Mouse (Mus musculus): ENCODE results near the gene Fam107a. TPM values are rescaled to one million over a fixed set of nuclear protein-coding genes. Genes with fewer than 3 reads are reported as not detected.

Gene Fam107a
- polyA plus RNA-seq, 1 experiment: 4.5 TPM

- no peak overlapping the region for H3ac ChIP-seq (ENCODE audit: control insufficient read depth, insufficient read length)
- H3K36me3 ChIP-seq (ENCODE audit: control insufficient read depth, insufficient read depth): no peaks in the 10 kb centered on the region
- peak overlapping the region; percentile 35 for H3K4me2 ChIP-seq (ENCODE audit: low read depth)
- TF ChIP-seq MYOD1 (IDR thresholded peaks at IDR 0.05; ENCODE audit: control insufficient read depth in 1 of 3, insufficient read length in 2 of 3, low read depth in 2 of 3) (no peak), MYOG (IDR thresholded peaks at IDR 0.05; ENCODE audit: control insufficient read depth in 1 of 3, insufficient read depth in 1 of 3, insufficient read length in 2 of 3, low read depth in 2 of 3) (no peak), REST (IDR thresholded peaks at IDR 0.05; ENCODE audit: insufficient read depth, insufficient read length) (no peak), TCF12 (IDR thresholded peaks at IDR 0.05; ENCODE audit: insufficient read depth, poor library complexity, severe bottlenecking) (no peak), TCF3 (IDR thresholded peaks at IDR 0.05; ENCODE audit: insufficient read length, low read depth) (no peak), E2F4 (IDR thresholded peaks at IDR 0.05; ENCODE audit: insufficient read depth) (no peak), SRF (IDR thresholded peaks at IDR 0.05; ENCODE audit: control insufficient read depth, insufficient read length, low read depth) (no peak), POLR2A (IDR thresholded peaks at IDR 0.05; ENCODE audit: insufficient read length, low read depth) (no peak)
- H3K4me3 ChIP-seq: no peak overlapping the region
- no peaks in the 10 kb centered on the region for H3K79me2 ChIP-seq (ENCODE audit: control insufficient read depth, insufficient read depth)
- no peaks in the 10 kb centered on the region for H3K27me3 ChIP-seq (ENCODE audit: control insufficient read depth, insufficient read depth, insufficient read length)
Observed at GRCm38 (mm10) chr14:8258335-8258627, 59.5 kb downstream of the Fam107a start.

GRCm38 (mm10) chr14:8257521-8258334 lies 60.1 kb downstream of the Fam107a start:
- Histone ChIP-seq H3K4me3 (no peak overlapping the region), H3K4me2 (ENCODE audit: low read depth) (no peak overlapping the region), H3K79me2 (ENCODE audit: control insufficient read depth, insufficient read depth) (no peaks in the 10 kb centered on the region), H3ac (ENCODE audit: control insufficient read depth, insufficient read length) (no peak overlapping the region), H3K27me3 (ENCODE audit: control insufficient read depth, insufficient read depth, insufficient read length) (no peaks in the 10 kb centered on the region), H3K36me3 (ENCODE audit: control insufficient read depth, insufficient read depth) (no peaks in the 10 kb centered on the region)
- TF ChIP-seq USF1 (IDR thresholded peaks at IDR 0.05; ENCODE audit: low read depth): no peak
- no peak for TF ChIP-seq TCF12 (IDR thresholded peaks at IDR 0.05; ENCODE audit: insufficient read depth, poor library complexity, severe bottlenecking)
- no peak for TF ChIP-seq TCF3 (IDR thresholded peaks at IDR 0.05; ENCODE audit: insufficient read length, low read depth)
- TF ChIP-seq MAX (IDR thresholded peaks at IDR 0.05; ENCODE audit: low read depth): no peak
- TF ChIP-seq MYOG (IDR thresholded peaks at IDR 0.05; ENCODE audit: control insufficient read depth in 1 of 3, insufficient read depth in 1 of 3, insufficient read length in 2 of 3, low read depth in 2 of 3): no peak
- TF ChIP-seq MYOD1 (IDR thresholded peaks at IDR 0.05; ENCODE audit: control insufficient read depth in 1 of 3, insufficient read length in 2 of 3, low read depth in 2 of 3): no peak
- TF ChIP-seq REST (IDR thresholded peaks at IDR 0.05; ENCODE audit: insufficient read depth, insufficient read length): no peak
- TF ChIP-seq POLR2A (IDR thresholded peaks at IDR 0.05; ENCODE audit: insufficient read length, low read depth): no peak
- TF ChIP-seq POLR2AphosphoS2 (IDR thresholded peaks at IDR 0.05; ENCODE audit: insufficient read length, low read depth): no peak
- TF ChIP-seq SRF (IDR thresholded peaks at IDR 0.05; ENCODE audit: control insufficient read depth, insufficient read length, low read depth): no peak
- TF ChIP-seq CEBPB (IDR thresholded peaks at IDR 0.05; ENCODE audit: insufficient read depth, poor library complexity, severe bottlenecking): no peak
- TF ChIP-seq E2F4 (IDR thresholded peaks at IDR 0.05; ENCODE audit: insufficient read depth): no peak

GRCm38 (mm10) chr14:8256881-8257280 lies 60.9 kb downstream of the Fam107a start:
- H3K4me2 ChIP-seq (ENCODE audit: low read depth): no peak overlapping the region
- H3K4me3 ChIP-seq: no peak overlapping the region
- H3ac ChIP-seq (ENCODE audit: control insufficient read depth, insufficient read length): no peak overlapping the region
- TF ChIP-seq POLR2A (IDR thresholded peaks at IDR 0.05; ENCODE audit: insufficient read length, low read depth) (no peak), MYOG (IDR thresholded peaks at IDR 0.05; ENCODE audit: control insufficient read depth in 1 of 3, insufficient read depth in 1 of 3, insufficient read length in 2 of 3, low read depth in 2 of 3) (no peak), TCF12 (IDR thresholded peaks at IDR 0.05; ENCODE audit: insufficient read depth, poor library complexity, severe bottlenecking) (no peak), MAX (IDR thresholded peaks at IDR 0.05; ENCODE audit: low read depth) (no peak), USF1 (IDR thresholded peaks at IDR 0.05; ENCODE audit: low read depth) (no peak), POLR2AphosphoS2 (IDR thresholded peaks at IDR 0.05; ENCODE audit: insufficient read length, low read depth) (no peak), SRF (IDR thresholded peaks at IDR 0.05; ENCODE audit: control insufficient read depth, insufficient read length, low read depth) (no peak), TCF3 (IDR thresholded peaks at IDR 0.05; ENCODE audit: insufficient read length, low read depth) (no peak), E2F4 (IDR thresholded peaks at IDR 0.05; ENCODE audit: insufficient read depth) (no peak), CEBPB (IDR thresholded peaks at IDR 0.05; ENCODE audit: insufficient read depth, poor library complexity, severe bottlenecking) (no peak), REST (IDR thresholded peaks at IDR 0.05; ENCODE audit: insufficient read depth, insufficient read length) (no peak), MYOD1 (IDR thresholded peaks at IDR 0.05; ENCODE audit: control insufficient read depth in 1 of 3, insufficient read length in 2 of 3, low read depth in 2 of 3) (no peak)
- no peaks in the 10 kb centered on the region for H3K36me3 ChIP-seq (ENCODE audit: control insufficient read depth, insufficient read depth)
- no peaks in the 10 kb centered on the region for H3K79me2 ChIP-seq (ENCODE audit: control insufficient read depth, insufficient read depth)
- no peaks in the 10 kb centered on the region for H3K27me3 ChIP-seq (ENCODE audit: control insufficient read depth, insufficient read depth, insufficient read length)

- TF ChIP-seq MYOG (IDR thresholded peaks at IDR 0.05; ENCODE audit: control insufficient read depth in 1 of 3, insufficient read depth in 1 of 3, insufficient read length in 2 of 3, low read depth in 2 of 3) (no peak), MYOD1 (IDR thresholded peaks at IDR 0.05; ENCODE audit: control insufficient read depth in 1 of 3, insufficient read length in 2 of 3, low read depth in 2 of 3) (peak in 2 of 3 experiments; percentile 54 to 59), USF1 (IDR thresholded peaks at IDR 0.05; ENCODE audit: low read depth) (no peak), POLR2A (IDR thresholded peaks at IDR 0.05; ENCODE audit: insufficient read length, low read depth) (no peak)
- Histone ChIP-seq H3K79me2 (ENCODE audit: control insufficient read depth, insufficient read depth) (no peaks in the 10 kb centered on the region), H3K36me3 (ENCODE audit: control insufficient read depth, insufficient read depth) (no peaks in the 10 kb centered on the region), H3K4me3 (no peak overlapping the region), H3K27me3 (ENCODE audit: control insufficient read depth, insufficient read depth, insufficient read length) (no peaks in the 10 kb centered on the region), H3ac (ENCODE audit: control insufficient read depth, insufficient read length) (no peak overlapping the region), H3K4me2 (ENCODE audit: low read depth) (no peak overlapping the region)
Observed at GRCm38 (mm10) chr14:8256072-8256471, 61.8 kb downstream of the Fam107a start.

Measured in myocyte (in vitro differentiated cells).